Mouse (Mus musculus) intestine, embryonic 15.5 days (tissue): ENCODE results near the gene Atp6v1e2. TPM values are rescaled to one million over a fixed set of nuclear protein-coding genes. Genes with fewer than 3 reads are reported as not detected.

Experiments
- polyA plus RNA-seq: library from polyadenylated mRNA; unstranded; fragments of >200 nt; fragmentation: Nextera tagmentation; extraction: Ambion mirVana; gene quantifications from 2 replicates; pipeline ENCODE4 v1.2.1, GENCODE M21; 2015

Gene Atp6v1e2
- polyA plus RNA-seq, 1 experiment from 2014 or later: not detected

Other genes starting within 250 kb of the Atp6v1e2 start
- gene Epas1, start 194.2 kb downstream of the Atp6v1e2 start, polyA plus RNA-seq: 3.8 and 4.0 TPM in 2 replicates
- not detected in 2 replicates for gene Tmem247, start 30.5 kb downstream of the Atp6v1e2 start, polyA plus RNA-seq
- 11.2 and 11.6 TPM in 2 replicates for gene Rhoq, start 15.2 kb upstream of the Atp6v1e2 start, polyA plus RNA-seq
- gene Pigf, start 77.5 kb upstream of the Atp6v1e2 start, polyA plus RNA-seq: 55.2 and 57.4 TPM in 2 replicates
- gene Cript, start 77.7 kb upstream of the Atp6v1e2 start, polyA plus RNA-seq: 129 and 138 TPM in 2 replicates
- gene Socs5, start 159.8 kb upstream of the Atp6v1e2 start, polyA plus RNA-seq: 9.2 and 10.7 TPM in 2 replicates